Mouse (Mus musculus): Measurements from ENCODE around the gene Slc12a3. TPM values are rescaled to one million over a fixed set of nuclear protein-coding genes. Genes with fewer than 3 reads are reported as not detected.

The Slc12a3 gene
- polyA plus RNA-seq, 1 experiment from 2014 or later: 0.10 TPM

DNA sequence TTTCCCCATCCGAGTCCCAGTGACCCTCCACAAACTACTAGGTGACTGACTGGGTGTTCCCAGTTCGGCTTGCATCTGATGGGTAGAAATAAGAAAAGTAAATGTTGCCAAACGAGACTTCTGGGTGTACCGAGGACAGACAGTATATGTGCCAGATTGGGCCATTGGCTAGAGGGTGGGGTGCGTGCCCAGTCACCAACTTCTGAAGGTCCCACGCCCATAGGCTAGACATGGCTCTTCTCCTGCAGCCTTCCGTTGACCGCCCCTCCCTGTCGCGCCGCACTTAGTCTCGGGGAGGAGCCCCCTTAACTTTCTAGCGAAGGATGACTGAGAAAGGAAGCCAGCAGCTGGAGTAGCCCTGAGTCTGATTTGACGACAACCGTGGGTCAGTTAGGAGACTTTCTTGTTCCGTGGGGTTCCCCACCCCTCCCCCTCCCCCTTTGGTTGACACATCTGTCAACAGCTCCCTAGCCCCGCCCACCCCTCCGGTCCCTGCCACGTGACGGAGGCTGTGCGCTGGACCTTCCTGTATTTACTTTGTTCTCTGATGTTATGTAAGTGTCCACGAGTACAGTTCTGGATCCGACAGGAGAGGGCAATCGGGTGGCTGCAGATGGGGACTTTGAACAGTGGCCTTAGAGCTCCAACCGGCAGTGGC, 58.2 kb downstream of the Slc12a3 start:
- under 1% methylated on average over 25 of the region's 25 CpGs for WGBS
- peak overlapping the region; percentile 96 for H3K9ac ChIP-seq
- peak overlapping the region; percentile 94 for H3K27ac ChIP-seq (ENCODE audit: poor library complexity, severe bottlenecking)
- peaks cover 30% of the 10 kb centered on the region for H3K36me3 ChIP-seq
- H3K9me3 ChIP-seq (replicated peaks): no peaks in the 10 kb centered on the region
- H3K4me2 ChIP-seq: peak overlapping the region; percentile 84
- peak overlapping the region; percentile 92 for H3K4me3 ChIP-seq
- no peaks in the 10 kb centered on the region for H3K27me3 ChIP-seq (replicated peaks)
- peaks cover 19% of the 10 kb centered on the region for H3K4me1 ChIP-seq (replicated peaks)
- peak; percentile 84 for ATAC-seq (ENCODE audit: insufficient number of reproducible peaks, low FRiP score)

DNA sequence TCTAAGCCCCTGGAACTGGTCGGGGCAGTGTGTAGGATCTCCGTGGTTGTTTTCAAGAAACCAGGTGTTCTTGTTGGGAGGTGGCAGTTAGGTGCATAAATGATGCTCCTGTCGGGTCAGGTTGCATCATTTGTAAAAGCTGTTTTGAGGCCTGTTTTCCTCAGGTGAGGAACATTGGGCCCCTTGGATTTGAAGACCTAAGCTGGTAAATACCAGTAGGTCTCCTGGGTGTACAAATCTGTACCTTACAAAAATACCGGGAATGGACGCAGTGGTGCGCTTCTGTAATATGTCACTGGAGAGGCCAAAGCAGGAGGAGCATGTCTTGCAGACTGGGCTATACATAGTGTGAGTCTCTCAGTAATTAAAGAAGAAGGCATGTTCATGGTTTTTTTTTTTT, 58.8 kb downstream of the Slc12a3 start:
- Histone ChIP-seq H3K4me1 (replicated peaks) (peaks cover 25% of the 10 kb centered on the region), H3K27me3 (replicated peaks) (no peaks in the 10 kb centered on the region), H3K4me3 (peak overlapping the region; percentile 92), H3K9ac (peak overlapping the region; percentile 96), H3K9me3 (replicated peaks) (no peaks in the 10 kb centered on the region), H3K27ac (ENCODE audit: poor library complexity, severe bottlenecking) (peak overlapping the region; percentile 94), H3K36me3 (peaks cover 36% of the 10 kb centered on the region), H3K4me2 (peak overlapping the region; percentile 84)
- WGBS: 30% methylated on average over 6 of the region's 6 CpGs
- ATAC-seq (ENCODE audit: insufficient number of reproducible peaks, low FRiP score): no peak

DNA sequence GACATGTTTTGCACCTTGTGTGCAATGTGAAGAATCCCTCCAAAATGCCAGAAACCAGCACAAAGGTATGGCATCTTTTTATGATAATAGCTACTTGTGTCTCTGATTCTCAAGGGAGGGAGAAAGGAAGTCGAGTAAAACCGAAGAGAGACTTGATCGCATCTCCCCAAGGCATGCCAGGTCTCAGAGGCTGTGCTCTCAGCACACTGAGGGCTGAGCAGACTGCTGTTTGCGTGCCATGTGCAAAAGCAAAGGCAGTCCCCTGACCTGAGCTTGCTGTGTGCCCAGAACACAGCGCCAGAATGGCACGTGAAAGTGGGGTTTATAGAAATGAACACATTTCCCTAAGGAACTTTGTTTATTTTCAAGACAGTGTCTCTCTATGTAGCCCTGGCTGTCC, 60.5 kb downstream of the Slc12a3 start:
- WGBS: 86% methylated on average over 6 of the region's 6 CpGs
- no peak overlapping the region for H3K4me2 ChIP-seq
- ATAC-seq (ENCODE audit: insufficient number of reproducible peaks, low FRiP score): no peak
- peaks cover 51% of the 10 kb centered on the region for H3K36me3 ChIP-seq
- H3K9ac ChIP-seq: no peak overlapping the region
- no peaks in the 10 kb centered on the region for H3K9me3 ChIP-seq (replicated peaks)
- peaks cover 27% of the 10 kb centered on the region for H3K4me1 ChIP-seq (replicated peaks)
- H3K4me3 ChIP-seq: no peak overlapping the region
- no peak overlapping the region for H3K27ac ChIP-seq (ENCODE audit: poor library complexity, severe bottlenecking)
- no peaks in the 10 kb centered on the region for H3K27me3 ChIP-seq (replicated peaks)

DNA sequence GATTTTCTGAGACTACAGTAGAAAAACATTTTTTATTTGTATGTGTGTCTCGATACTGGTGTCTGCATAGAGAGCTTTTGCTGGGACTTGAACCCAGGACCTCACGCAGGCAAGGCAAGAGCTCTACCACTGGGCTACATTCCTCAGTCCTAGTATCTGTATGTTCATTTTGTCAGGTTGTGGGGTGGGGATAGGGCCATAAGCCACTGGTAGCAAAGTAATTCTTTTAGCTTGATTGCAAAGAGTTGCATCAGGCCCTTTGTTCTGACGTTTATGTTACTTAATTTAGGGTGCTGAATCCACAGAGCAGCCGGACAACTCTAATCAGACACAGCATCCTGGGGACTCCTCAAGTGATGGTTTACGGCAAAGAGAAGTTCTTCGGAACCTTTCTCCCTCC, 61.4 kb downstream of the Slc12a3 start:
- Histone ChIP-seq H3K27ac (ENCODE audit: poor library complexity, severe bottlenecking) (no peak overlapping the region), H3K4me3 (no peak overlapping the region), H3K9ac (no peak overlapping the region), H3K36me3 (peaks cover 60% of the 10 kb centered on the region), H3K9me3 (replicated peaks) (no peaks in the 10 kb centered on the region), H3K4me1 (replicated peaks) (peaks cover 24% of the 10 kb centered on the region), H3K4me2 (no peak overlapping the region), H3K27me3 (replicated peaks) (no peaks in the 10 kb centered on the region)
- ATAC-seq (ENCODE audit: insufficient number of reproducible peaks, low FRiP score): no peak
- 90% methylated on average over 6 of the region's 6 CpGs for WGBS

DNA sequence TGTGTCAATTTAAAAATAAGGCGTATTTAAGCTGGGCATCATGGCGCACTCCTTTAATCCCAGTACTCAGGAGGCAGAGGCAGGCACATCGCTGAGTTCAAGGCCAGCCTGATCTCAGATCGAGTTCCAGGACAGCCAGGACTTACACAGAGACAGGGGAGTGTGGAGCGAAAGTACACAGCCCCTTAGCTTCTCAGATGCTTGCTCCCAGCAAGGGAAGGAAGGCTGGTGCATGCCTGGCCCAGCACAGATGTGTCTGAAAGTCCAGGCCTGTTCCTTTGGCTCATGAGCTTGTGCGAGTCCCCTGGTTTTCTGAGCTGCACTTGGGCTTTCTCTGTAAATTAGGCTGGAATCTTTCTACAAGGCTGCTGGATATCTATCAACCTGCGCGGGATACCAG, 61.9 kb downstream of the Slc12a3 start:
- Histone ChIP-seq H3K9ac (no peak overlapping the region), H3K4me3 (no peak overlapping the region), H3K9me3 (replicated peaks) (no peaks in the 10 kb centered on the region), H3K27me3 (replicated peaks) (no peaks in the 10 kb centered on the region), H3K4me1 (replicated peaks) (peaks cover 20% of the 10 kb centered on the region), H3K4me2 (no peak overlapping the region), H3K27ac (ENCODE audit: poor library complexity, severe bottlenecking) (no peak overlapping the region), H3K36me3 (peaks cover 64% of the 10 kb centered on the region)
- no peak for ATAC-seq (ENCODE audit: insufficient number of reproducible peaks, low FRiP score)
- WGBS: 93% methylated on average over 8 of the region's 8 CpGs

DNA sequence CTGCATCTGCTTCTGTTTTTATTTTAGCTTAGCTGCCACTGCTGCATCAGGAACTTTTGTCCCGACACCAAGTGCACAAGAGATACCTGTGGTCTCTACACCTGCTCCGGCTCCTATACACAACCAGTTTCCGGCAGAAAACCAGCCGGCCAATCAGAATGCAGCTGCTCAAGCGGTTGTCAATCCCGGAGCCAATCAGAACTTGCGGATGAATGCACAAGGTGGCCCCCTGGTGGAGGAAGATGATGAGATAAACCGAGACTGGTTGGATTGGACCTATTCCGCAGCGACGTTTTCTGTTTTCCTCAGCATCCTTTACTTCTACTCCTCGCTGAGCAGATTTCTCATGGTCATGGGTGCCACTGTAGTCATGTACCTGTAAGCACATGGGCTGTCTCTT, 63.1 kb downstream of the Slc12a3 start:
- ATAC-seq (ENCODE audit: insufficient number of reproducible peaks, low FRiP score): no peak
- Histone ChIP-seq H3K9ac (no peak overlapping the region), H3K4me2 (no peak overlapping the region), H3K4me1 (replicated peaks) (peaks cover 23% of the 10 kb centered on the region), H3K4me3 (no peak overlapping the region), H3K36me3 (peaks cover 70% of the 10 kb centered on the region), H3K9me3 (replicated peaks) (no peaks in the 10 kb centered on the region), H3K27me3 (replicated peaks) (no peaks in the 10 kb centered on the region), H3K27ac (ENCODE audit: poor library complexity, severe bottlenecking) (peak overlapping the region; percentile 25; the same call in 1 of the 2 replicates)
- 80% methylated on average over 12 of the region's 12 CpGs for WGBS

DNA sequence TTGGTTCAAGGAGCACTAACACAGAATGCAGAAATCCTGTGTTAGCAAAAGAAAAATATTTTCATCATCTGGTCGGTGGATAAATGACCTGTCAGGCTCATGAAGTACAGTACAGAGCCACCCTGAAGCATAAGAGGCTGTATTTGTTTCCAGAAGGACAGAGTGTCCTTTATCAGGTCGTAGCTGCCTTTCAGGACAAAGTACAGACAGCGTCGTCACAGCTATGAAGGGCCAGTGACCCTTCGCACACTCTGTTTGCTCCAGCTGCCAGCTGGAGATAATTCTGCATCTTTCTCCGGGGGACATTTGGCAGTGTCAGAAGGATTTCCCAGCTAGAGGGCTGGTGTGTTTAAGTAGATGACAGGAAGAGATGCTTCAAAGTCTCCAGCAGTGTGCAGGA, 63.6 kb downstream of the Slc12a3 start:
- WGBS: 24% methylated on average over 6 of the region's 6 CpGs
- H3K4me1 ChIP-seq (replicated peaks): peaks cover 21% of the 10 kb centered on the region
- H3K27ac ChIP-seq (ENCODE audit: poor library complexity, severe bottlenecking): peak overlapping the region; percentile 25; the same call in 1 of the 2 replicates
- no peaks in the 10 kb centered on the region for H3K9me3 ChIP-seq (replicated peaks)
- no peak overlapping the region for H3K4me3 ChIP-seq
- no peak overlapping the region for H3K9ac ChIP-seq
- H3K27me3 ChIP-seq (replicated peaks): no peaks in the 10 kb centered on the region
- no peak overlapping the region for H3K4me2 ChIP-seq
- ATAC-seq (ENCODE audit: insufficient number of reproducible peaks, low FRiP score): no peak
- peaks cover 74% of the 10 kb centered on the region for H3K36me3 ChIP-seq

DNA sequence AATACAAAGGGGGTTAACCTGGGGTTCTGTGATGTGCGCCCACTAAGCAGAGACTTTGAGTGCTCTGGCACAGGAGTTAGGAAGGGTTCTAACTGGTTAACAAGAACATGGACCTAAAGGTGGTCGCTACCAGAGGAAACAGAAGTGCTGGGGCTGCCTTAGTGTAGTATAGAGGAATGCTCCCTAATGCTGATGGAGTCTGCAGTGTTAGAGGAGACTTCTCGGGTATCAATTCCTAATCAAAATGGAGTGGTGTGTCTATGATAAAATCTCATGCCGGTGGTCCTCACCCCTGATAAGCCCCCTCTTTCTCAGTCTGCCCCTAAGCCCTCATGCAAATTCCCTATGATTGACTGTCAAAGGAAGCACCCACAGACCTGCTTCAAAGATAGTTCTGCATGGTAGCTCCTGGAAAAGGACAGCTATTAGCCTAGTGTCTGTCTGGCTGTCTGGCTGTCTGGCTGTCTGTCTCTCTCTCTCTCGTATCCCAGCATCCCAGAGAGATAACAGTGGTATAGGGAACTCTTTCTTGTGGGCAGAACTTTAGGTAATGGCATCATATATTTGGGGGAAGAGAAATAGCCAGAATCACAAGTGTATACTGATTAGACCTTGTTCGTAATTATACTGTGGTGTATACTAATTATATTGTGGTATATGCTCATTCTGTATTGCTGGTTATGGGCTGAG, 67.0 kb downstream of the Slc12a3 start:
- Histone ChIP-seq H3K4me1 (replicated peaks) (peaks cover 13% of the 10 kb centered on the region), H3K27ac (ENCODE audit: poor library complexity, severe bottlenecking) (no peak overlapping the region), H3K4me3 (no peak overlapping the region), H3K27me3 (replicated peaks) (no peaks in the 10 kb centered on the region), H3K4me2 (no peak overlapping the region), H3K9ac (no peak overlapping the region), H3K36me3 (peaks cover 58% of the 10 kb centered on the region), H3K9me3 (replicated peaks) (no peaks in the 10 kb centered on the region)
- WGBS: 78% methylated on average over 6 of the region's 6 CpGs
- no peak for ATAC-seq (ENCODE audit: insufficient number of reproducible peaks, low FRiP score)

DNA sequence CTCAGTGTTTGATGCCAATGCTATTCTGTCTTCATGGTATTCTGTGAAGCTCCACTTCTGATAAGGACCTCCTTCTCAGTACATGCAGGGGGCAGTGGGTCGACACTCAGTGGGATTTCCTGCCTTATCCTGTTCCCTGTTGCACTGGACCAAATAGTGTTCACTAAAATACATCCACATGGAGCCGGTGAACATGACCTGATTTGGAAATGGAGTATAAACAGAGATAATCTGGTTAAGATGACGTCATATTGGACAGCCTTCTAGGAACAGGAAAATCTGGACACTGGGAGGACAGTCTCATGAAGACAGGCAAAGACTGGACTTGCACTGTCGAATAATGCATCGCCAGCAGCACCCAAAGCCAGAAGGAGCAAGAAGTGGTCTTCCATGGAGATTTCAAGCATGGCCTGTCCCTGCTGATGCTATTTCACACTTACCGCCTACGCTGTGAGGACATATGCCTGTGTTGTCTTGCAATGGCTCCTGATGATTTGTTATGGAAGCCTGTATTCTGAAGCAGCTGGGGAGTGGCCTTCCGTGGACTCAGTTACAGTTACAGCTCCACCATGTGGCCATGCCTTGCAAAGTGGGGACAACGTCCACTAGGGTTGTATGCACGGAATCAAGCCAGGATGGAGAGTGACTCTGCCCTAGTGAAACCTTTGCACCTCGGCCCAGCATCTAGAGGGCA, 68.1 kb downstream of the Slc12a3 start:
- H3K4me3 ChIP-seq: no peak overlapping the region
- H3K36me3 ChIP-seq: peaks cover 47% of the 10 kb centered on the region
- H3K27ac ChIP-seq (ENCODE audit: poor library complexity, severe bottlenecking): no peak overlapping the region
- ATAC-seq (ENCODE audit: insufficient number of reproducible peaks, low FRiP score): peak; percentile 34; the same call in 1 of the 2 replicates
- WGBS: 54% methylated on average over 11 of the region's 11 CpGs
- H3K4me1 ChIP-seq (replicated peaks): peaks cover 11% of the 10 kb centered on the region
- no peaks in the 10 kb centered on the region for H3K9me3 ChIP-seq (replicated peaks)
- H3K9ac ChIP-seq: no peak overlapping the region
- no peak overlapping the region for H3K4me2 ChIP-seq
- no peaks in the 10 kb centered on the region for H3K27me3 ChIP-seq (replicated peaks)

DNA sequence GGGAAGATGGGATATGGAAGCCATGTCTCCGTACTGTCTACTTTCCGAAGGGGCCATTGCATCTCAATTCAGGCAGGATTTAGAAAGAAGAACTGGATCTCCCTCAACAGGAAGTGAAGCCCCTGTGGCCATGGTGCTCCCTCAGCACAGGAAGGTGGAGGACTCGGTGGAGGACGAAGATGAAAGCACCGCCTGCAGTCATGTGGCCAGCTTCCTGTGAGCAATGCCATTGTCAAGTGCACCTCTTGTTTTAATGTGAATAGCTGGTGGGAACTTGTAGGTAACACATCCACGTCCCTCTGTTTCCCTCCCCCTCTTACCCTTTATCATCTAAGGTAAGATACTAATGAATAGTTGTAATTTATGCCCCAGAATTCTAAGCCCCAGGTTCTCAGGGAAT, 69.6 kb downstream of the Slc12a3 start:
- Histone ChIP-seq H3K27ac (ENCODE audit: poor library complexity, severe bottlenecking) (no peak overlapping the region), H3K36me3 (peaks cover 34% of the 10 kb centered on the region), H3K4me2 (no peak overlapping the region), H3K4me3 (no peak overlapping the region), H3K9ac (no peak overlapping the region), H3K4me1 (replicated peaks) (0 out of 2 replicates have a peak, but pooled peaks cover 3% of the 10 kb centered on the region), H3K27me3 (replicated peaks) (no peaks in the 10 kb centered on the region), H3K9me3 (replicated peaks) (no peaks in the 10 kb centered on the region)
- 87% methylated on average over 6 of the region's 6 CpGs for WGBS
- no peak for ATAC-seq (ENCODE audit: insufficient number of reproducible peaks, low FRiP score)

DNA sequence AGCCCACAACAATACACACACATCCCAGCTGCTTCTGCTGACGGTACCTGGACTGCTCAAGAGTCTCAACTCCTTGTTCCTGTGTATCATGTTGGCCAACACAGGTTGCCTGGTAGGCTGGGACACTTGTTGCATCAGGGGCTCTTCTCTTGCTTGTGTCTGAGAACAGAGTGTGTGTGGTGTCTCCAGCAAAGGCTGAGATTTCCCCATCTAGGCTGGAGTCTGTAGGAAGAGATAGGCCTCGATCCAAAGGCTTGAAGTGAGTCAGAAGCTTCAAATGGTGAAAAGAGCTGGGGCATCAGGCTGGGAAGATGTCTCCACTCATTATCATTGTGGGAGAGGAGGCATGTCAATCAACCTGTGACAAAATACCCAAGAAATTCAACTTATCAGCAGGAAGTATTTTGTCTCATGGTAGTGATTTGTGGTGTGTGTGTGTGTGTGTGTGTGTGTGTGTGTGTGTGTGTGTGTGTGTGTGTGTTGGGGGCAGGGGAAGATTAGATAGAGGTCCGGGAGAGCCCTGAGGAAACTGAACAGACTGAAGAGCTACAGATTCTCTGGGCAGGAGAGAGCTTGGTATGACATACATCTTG, 70.5 kb downstream of the Slc12a3 start:
- H3K9me3 ChIP-seq (replicated peaks): no peaks in the 10 kb centered on the region
- H3K36me3 ChIP-seq: peaks cover 26% of the 10 kb centered on the region
- no peaks in the 10 kb centered on the region for H3K27me3 ChIP-seq (replicated peaks)
- no peak overlapping the region for H3K4me3 ChIP-seq
- 43% methylated on average over 3 of the region's 3 CpGs for WGBS
- H3K4me2 ChIP-seq: no peak overlapping the region
- 0 out of 2 replicates have a peak, but pooled peaks cover 3% of the 10 kb centered on the region for H3K4me1 ChIP-seq (replicated peaks)
- no peak for ATAC-seq (ENCODE audit: insufficient number of reproducible peaks, low FRiP score)
- no peak overlapping the region for H3K27ac ChIP-seq (ENCODE audit: poor library complexity, severe bottlenecking)
- no peak overlapping the region for H3K9ac ChIP-seq
